Mouse (Mus musculus): Measurements from ENCODE around the gene Klhl34.

Klhl34 gene

GRCm38 (mm10) chrX:157818207-157818920 lies at the start of gene Klhl34:
TSS of gene Klhl34 (plus strand) at chrX:157818435.
- in situ Hi-C loops (cut with MboI, MseI), result no loop called here

- in situ Hi-C loops (cut with MboI, MseI), result no loop called here
These were observed 16.6 kb upstream of the Klhl34 start for GRCm38 (mm10) chrX:157801669-157802068.

GRCm38 (mm10) chrX:157809721-157810120 lies 8.5 kb upstream of the Klhl34 start:
- in situ Hi-C loops (cut with MboI, MseI), result no loop called here

- in situ Hi-C loops (cut with MboI, MseI), result no loop called here
These were observed 546 bp upstream of the Klhl34 start for GRCm38 (mm10) chrX:157817571-157818206.

- in situ Hi-C loops (cut with MboI, MseI), result no loop called here
These were observed 656 bp downstream of the Klhl34 start for GRCm38 (mm10) chrX:157818921-157819260.

GRCm38 (mm10) chrX:157829983-157830382 lies 11.7 kb downstream of the Klhl34 start:
- in situ Hi-C loops (cut with MboI, MseI), result no loop called here

All from T-helper 2 cell (primary cell).